8 mouse cellular contexts compared by ENCODE assay signal in genomic region chr13:23401683-23402527, GRCm38 (mm10). TPM values are rescaled to one million over a fixed set of nuclear protein-coding genes. Genes with fewer than 3 reads are reported as not detected.
DNase-seq lines count a peak whose midpoint lies in the region; ATAC-seq and TF ChIP-seq lines count a peak whose summit lies in the region.

No protein-coding gene starts in this region.

- POLR2A ChIA-PET in Patski (lab: Charles Lee): interaction anchor here (1.2 kb wide), 1 partner anchor 46 kb away, joined by 3 read pairs; no protein-coding TSS in a partner anchor

- H3K9me3 ChIP-seq in hindbrain, embryonic 12.5 days (replicated peaks): 0 out of 2 replicates have a peak, but pooled peaks cover 3% of the 10 kb centered on the region

- CTCF ChIA-PET in Patski (lab: Charles Lee): interaction anchor here (0.7 to 2.5 kb wide), 20 partner anchors 10 to 1366 kb away, joined by 3 to 42 read pairs (median 4); partner anchors contain the start of genes Hist1h2ah, Hist1h2bk and Zfp322a

- ATAC-seq in Patski: peak; percentile 80
- peak; percentile 78 for ATAC-seq in hindbrain, embryonic 12.5 days (ENCODE audit: low FRiP score)

- peak overlapping the region; percentile 32; the same call in 1 of the 2 replicates for H3K9ac ChIP-seq in hindbrain, embryonic 12.5 days

- peak; percentile 98 for TF ChIP-seq CTCF in Patski (IDR thresholded peaks at IDR 0.05)

- 3% methylated on average over 19 of the region's 19 CpGs for WGBS in hindbrain, embryonic 12.5 days

- H3K4me1 ChIP-seq in hindbrain, embryonic 12.5 days: peaks cover 5% of the 10 kb centered on the region; the same call in 1 of the 2 replicates

- H3K36me3 ChIP-seq in hindbrain, embryonic 12.5 days: no peaks in the 10 kb centered on the region

- in situ Hi-C loops in Patski (cut with MboI; ENCODE audit: low pct_unique_long_range_greater_than_20kb): loop anchor here (5.0 to 25.0 kb wide), 6 partner anchors 100 to 1540 kb away; partner anchors contain the start of genes Vmn1r207-ps and Vmn1r210

- peak overlapping the region; percentile 53 for H3K4me2 ChIP-seq in hindbrain, embryonic 12.5 days (replicated peaks)

- H3K27me3 ChIP-seq in Patski: peaks cover 43% of the 10 kb centered on the region
- H3K27me3 ChIP-seq in hindbrain, embryonic 12.5 days: peaks cover 33% of the 10 kb centered on the region

- no peak for DNase-seq in Patski (ENCODE audit: low read depth, low spot score)
- DNase-seq in cerebellum, postnatal 10 days: peak; percentile 92 to 96
- DNase-seq in frontal cortex, postnatal 10 days (ENCODE audit: low spot score in 2 of 2): peak; percentile 50 to 79
- peak; percentile 91 to 92 for DNase-seq in layer of hippocampus, postnatal 14 days (ENCODE audit: low spot score in 2 of 2)
- DNase-seq in lung, postnatal 36 days: peak; percentile 97
- DNase-seq in retina, postnatal 1 day: peak; percentile 84
- DNase-seq in urinary bladder, postnatal 14 days (ENCODE audit: low spot score): peak; percentile 90

- H3K4me3 ChIP-seq in hindbrain, embryonic 12.5 days: peak overlapping the region; percentile 31

- H3K27ac ChIP-seq in hindbrain, embryonic 12.5 days: no peak overlapping the region

RNA-seq across cellular contexts. Expression of gene Abt1, which starts 21.8 kb away (rescaled TPM):
- polyA plus RNA-seq in Patski (2021): 8.3 TPM
- 11.6 and 12.0 TPM in 2 replicates for polyA plus RNA-seq in hindbrain, embryonic 12.5 days (2016; fragmentation: Nextera tagmentation; extraction: Ambion mirVana)
- total RNA-seq in layer of hippocampus, postnatal 14 days (2021): 1 to 10 TPM; 7.0 TPM

RNA-seq across cellular contexts. Expression of gene Zfp322a, which starts 32.9 kb away (rescaled TPM):
- polyA plus RNA-seq in Patski (2021): 19.9 TPM
- polyA plus RNA-seq in hindbrain, embryonic 12.5 days (2016; fragmentation: Nextera tagmentation; extraction: Ambion mirVana): 58.9 and 63.2 TPM in 2 replicates
- total RNA-seq in layer of hippocampus, postnatal 14 days (2021): 10 to 100 TPM; 34.9 to 39.8 TPM
